Mouse (Mus musculus) cerebellum, adult 11-12 months (tissue): Measurements from ENCODE around the gene Arrb1.
A peak's percentile ranks its signal among the peaks of the same experiment; 100 is the strongest.

ENCODE experiments used
- DNase-seq: peaks from one replicate; pipeline ENCODE4 v3.0.0; 2022

The Arrb1 gene

GRCm38 (mm10) chr7:99538421-99538820, 3.2 kb downstream of the Arrb1 start:
- DNase-seq = no peak

- DNase-seq = peak; percentile 63
Measured at GRCm38 (mm10) chr7:99539201-99539891, 4.1 kb downstream of the Arrb1 start.

GRCm38 (mm10) chr7:99540016-99540415, 4.8 kb downstream of the Arrb1 start:
- no peak for DNase-seq

GRCm38 (mm10) chr7:99541204-99541603, 5.9 kb downstream of the Arrb1 start:
- no peak for DNase-seq

GRCm38 (mm10) chr7:99544272-99544671, 9.0 kb downstream of the Arrb1 start:
- no peak for DNase-seq

GRCm38 (mm10) chr7:99545885-99546745, 10.8 kb downstream of the Arrb1 start:
- peak; percentile 45 for DNase-seq

GRCm38 (mm10) chr7:99547584-99548487, 12.6 kb downstream of the Arrb1 start:
- DNase-seq = peak; percentile 2

- DNase-seq = no peak
Measured at GRCm38 (mm10) chr7:99549668-99550067, 14.4 kb downstream of the Arrb1 start.

GRCm38 (mm10) chr7:99551623-99552022, 16.4 kb downstream of the Arrb1 start:
- no peak for DNase-seq

- no peak for DNase-seq
Measured at GRCm38 (mm10) chr7:99553222-99553884, 18.1 kb downstream of the Arrb1 start.

GRCm38 (mm10) chr7:99553885-99554269, 18.6 kb downstream of the Arrb1 start:
- DNase-seq = no peak

- peak; percentile 59 for DNase-seq
Measured at GRCm38 (mm10) chr7:99555862-99556261, 20.6 kb downstream of the Arrb1 start.

GRCm38 (mm10) chr7:99559091-99559490, 23.8 kb downstream of the Arrb1 start:
- DNase-seq = no peak

- peak; percentile 66 for DNase-seq
Measured at GRCm38 (mm10) chr7:99562478-99562877, 27.2 kb downstream of the Arrb1 start.

- peak; percentile 47 for DNase-seq
Measured at GRCm38 (mm10) chr7:99563224-99563623, 28.0 kb downstream of the Arrb1 start.

GRCm38 (mm10) chr7:99565325-99565881, 30.1 kb downstream of the Arrb1 start:
- peak; percentile 73 for DNase-seq

- no peak for DNase-seq
Measured at GRCm38 (mm10) chr7:99570680-99571079, 35.4 kb downstream of the Arrb1 start.

- peak; percentile 62 for DNase-seq
Measured at GRCm38 (mm10) chr7:99572931-99573330, 37.7 kb downstream of the Arrb1 start.

- DNase-seq = no peak
Measured at GRCm38 (mm10) chr7:99573351-99573750, 38.1 kb downstream of the Arrb1 start.

GRCm38 (mm10) chr7:99578246-99578645, 43.0 kb downstream of the Arrb1 start:
- no peak for DNase-seq

GRCm38 (mm10) chr7:99579491-99580190, 44.4 kb downstream of the Arrb1 start:
- DNase-seq = peak; percentile 76
